Mouse (Mus musculus): ENCODE data around the gene Golga3.

Gene Golga3

DNA sequence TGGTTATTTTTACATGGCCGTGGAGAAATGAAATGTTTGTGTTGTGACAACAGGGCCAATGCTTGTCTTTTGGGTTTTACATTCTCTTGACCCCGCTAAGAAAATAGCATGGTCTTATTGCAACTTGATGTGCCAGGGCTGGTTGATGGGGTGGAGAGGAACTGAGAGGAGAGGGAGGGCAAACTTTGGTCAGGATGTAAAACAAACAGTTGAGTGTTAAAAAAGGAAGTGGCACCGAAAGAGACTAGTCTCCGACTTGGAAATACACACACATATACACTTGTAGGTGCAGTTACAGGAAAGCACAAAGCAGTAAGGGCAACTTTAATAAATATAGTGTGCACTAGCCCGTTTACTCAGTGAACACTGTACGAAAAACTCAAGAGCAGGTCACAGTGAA, 55.8 kb downstream of the Golga3 start:
- no peak for DNase-seq

DNA sequence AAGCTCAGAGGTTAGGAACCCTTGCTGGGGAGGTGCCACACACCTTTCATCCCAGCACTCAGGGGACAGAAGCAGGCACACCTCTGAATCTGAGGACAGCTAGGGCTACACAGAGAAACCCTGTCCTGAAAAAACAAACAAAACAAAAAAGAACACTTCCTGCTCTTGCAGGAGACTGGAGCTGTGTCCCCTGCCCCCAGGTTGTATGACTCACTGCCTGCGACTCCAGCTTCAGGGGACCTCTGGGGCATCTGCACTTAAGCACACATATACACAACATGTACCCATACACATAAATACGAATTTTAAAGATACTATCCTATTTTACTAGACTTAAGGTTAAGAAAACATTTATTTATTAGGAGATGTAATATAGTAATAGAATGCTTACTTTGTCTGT, 67.6 kb downstream of the Golga3 start:
- DNase-seq, result no peak

DNA sequence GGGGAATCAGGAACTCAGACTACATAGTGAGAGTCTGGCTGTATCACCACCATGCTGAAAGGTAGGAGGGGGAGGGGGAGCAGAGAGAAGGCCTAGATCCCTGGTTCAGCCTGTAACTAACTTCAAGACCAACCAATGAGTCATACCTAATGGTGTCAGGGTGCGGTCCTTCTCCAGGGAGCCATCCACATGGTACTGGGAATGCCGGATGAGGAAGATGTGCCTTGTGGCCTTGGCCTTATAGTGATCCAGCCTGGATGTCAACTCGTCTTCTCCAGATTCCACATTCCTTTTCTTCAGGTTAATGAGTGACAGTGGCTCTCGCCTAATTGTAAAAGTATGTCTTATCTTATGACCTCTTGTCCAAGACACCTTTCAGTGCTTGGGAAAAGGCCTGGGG, 90.4 kb downstream of the Golga3 start:
- no peak for DNase-seq

DNA sequence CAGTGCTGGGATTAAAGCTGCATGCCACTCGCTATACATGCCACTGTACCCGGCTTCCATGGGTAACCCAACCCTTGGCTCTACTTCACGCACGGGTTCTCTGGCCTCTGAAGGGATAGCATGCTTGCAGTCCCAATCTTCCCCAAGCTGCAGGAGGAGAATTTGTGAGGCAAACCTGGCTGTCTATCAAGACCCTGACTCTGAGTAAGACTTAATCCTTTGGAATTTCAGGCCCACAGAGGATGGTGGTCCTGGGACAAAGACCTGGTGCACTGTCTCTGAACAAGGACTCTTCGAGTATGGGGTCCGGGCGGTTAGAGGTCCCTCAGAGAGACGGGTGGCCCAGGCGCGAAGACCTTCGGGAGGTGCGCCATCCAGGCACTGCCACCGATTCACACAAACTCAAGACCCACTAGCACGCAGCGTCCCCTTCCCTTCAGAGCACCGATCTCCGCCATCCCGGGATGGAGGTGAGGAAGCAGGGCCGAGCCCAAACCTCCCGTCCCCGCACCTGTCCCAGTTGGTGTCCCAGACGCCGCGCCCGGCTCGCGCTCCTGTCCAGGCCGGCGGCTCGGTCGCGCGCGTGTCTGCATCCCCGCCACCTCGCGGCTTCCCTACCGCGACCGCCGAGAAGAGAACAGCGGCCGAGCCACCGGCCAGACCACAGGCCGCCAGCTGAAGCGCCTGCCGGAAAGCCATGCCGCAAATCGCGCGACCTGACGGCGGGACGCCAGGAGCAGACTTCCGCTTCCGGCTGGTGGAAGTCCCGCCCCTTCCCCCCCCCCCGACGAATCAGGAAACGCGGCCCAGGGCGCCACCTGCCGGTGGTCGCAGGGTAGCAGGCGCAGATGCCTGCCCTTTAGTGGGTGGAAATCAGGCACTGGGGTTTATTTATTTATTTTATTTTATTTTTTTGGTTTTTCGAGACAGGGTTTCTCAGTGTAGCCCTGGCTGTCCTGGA, 92.9 kb downstream of the Golga3 start, which contains the start of gene Pgam5:
TSS of gene Pgam5 (minus strand) at position 773 of the 961 bp plus-strand sequence.
- peak; percentile 93 for DNase-seq

DNA sequence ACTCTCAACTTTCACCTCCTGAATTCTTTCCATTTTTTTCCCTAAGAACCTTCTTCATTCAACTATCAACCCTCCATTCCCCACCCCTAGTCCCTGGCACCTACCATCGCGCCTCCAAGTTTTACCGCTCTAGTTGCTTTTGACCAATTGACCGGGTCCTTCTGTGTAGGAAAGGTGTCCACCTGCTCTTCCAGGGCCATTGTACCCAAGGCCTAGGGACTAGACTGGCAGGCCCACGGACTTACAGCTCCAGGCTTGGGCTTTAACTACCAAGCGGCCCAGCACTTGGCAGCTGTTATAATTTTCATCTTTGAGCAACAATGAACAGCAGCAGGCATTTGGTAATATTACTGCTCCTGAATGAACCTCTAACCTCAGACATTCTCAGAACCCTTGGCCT, 93.7 kb downstream of the Golga3 start:
- no peak for DNase-seq

DNA sequence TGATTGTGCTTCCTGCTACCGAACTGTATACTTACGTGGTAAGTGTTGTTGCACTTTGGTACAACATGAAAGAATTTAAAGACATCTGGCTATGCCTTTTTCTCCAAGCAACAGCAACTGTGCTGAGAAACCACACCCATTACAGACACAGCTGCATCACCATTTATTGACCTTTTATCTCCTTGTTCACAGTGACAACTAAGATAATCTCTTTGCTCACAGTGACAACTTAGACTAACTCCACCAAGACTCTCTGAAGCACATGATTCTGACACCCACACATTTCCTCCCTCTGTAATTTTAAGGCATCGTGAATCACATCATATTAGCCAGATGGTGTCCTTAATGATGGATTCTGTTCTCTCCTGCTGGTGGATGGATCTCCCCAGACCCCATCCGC, 97.6 kb downstream of the Golga3 start:
- DNase-seq, result no peak

DNA sequence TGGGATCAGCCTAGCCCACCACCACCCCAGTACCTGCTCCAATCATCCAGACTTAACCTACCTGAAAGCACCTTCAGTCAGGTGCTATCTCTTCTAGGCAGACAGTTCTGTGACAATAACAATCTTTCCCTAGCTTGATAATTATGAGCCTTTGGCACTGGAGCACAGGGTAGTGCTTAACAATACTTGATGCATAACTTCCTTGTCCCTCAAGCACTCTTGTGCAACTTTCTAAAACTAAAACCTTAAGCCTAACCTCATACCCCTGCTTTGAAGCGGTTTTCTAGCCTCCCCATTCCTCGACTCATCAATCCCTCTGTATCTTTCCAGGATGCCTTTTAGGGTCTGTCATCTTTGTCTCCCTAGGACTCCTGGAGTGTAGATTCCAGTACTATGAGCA, 98.3 kb downstream of the Golga3 start:
- DNase-seq, result no peak

Measured in lung, postnatal 14 days (tissue).